Mouse (Mus musculus) adrenal gland, postnatal 10 days (tissue): ENCODE results near the gene Mpig6b. TPM values are rescaled to one million over a fixed set of nuclear protein-coding genes. Genes with fewer than 3 reads are reported as not detected.

ENCODE experiments used
- DNase-seq: peaks from one replicate; pipeline ENCODE4 v3.0.0; 2021; ENCODE audit warnings: mixed read lengths
- long read RNA-seq, 2 experiments: library from polyadenylated mRNA; stranded (forward); transcript quantifications; one replicate each; pipeline ENCODE4 v2.0.0; 2021
- total RNA-seq, 2 experiments: library from RNA; stranded (reverse); gene quantifications; 2 replicates each; pipeline ENCODE4 v1.2.3; 2021

Mpig6b gene
- under 1 TPM; 0.24 to 0.30 TPM for total RNA-seq
- long read RNA-seq, experiment 1, partial matches to known transcripts: 0 of 1 reads
- long read RNA-seq, experiment 1, other reads (novel, unspliced or antisense): 1 of 1 reads
- long read RNA-seq, experiment 2: 0 reads

DNA sequence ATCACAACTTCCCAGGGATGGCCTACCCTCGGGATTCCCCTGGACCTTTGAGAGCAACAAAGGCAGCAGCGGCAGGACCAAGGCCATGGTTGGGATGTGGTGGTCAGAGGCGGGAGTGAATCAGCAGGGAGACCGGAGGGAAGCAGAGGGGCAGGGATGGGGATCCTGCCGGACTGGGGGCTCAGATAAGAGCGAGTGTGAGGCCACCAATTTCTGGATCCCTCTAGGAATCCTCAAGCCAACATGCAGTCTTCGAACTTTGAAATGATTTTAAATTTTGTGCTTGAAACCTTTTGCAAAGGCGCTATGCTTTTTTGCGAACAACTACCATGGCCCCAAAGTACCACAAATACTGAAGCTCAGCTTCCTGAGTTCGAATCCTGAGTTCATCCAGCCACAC, at the start of gene Mpig6b:
Mpig6b (minus strand) TSS at position 101 of the 400 bp plus-strand sequence.
- no peak for DNase-seq

DNA sequence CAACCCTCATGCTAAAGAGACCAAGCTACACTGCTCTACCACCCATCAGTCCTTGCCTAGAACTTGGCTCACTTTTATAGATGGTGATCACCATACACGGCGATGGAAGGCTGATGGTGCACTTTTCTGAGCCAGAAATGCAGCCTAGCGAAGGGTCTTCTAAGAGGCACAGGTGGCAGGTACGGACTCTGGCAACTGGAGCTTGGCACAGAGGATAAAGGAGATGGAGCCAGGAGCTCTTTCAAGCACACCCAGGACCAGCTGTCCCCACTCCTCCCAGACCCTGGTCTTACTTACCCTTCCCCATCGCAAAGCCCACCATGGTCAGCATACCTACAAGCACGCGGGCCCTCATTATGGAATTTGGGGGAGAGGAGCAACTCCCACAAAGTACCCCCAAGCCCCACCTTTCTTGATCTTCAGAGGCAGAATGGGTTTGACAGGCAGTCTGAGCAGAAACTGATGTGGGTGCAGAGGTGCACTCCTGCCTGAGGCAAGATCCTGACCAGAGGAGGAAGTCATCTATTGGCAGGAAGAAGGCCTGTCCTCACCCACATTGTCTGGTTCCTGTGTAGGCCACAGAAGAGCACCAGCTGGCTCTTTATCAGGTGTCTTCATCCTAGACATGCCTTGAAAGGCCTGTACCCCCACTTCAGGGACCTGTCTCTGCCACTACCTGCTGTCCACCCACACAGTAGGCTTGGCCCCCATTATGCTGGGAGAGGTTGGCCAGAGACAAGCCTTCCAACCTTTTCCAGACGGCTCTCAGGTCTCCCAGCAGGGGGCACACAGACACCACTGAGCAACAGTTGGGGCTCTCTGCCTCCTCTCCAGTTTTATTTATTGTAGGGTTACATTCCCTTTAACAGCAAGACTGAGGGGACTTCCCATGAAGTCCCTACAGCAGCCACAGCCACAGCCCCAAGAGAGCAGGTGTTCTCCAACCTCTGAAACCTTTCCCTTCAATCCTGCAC, 49.3 kb upstream of the Mpig6b start, which contains the start of gene Ly6g5b:
Ly6g5b (minus strand) TSS at position 383 of the 974 bp plus-strand sequence.
- DNase-seq: no peak

DNA sequence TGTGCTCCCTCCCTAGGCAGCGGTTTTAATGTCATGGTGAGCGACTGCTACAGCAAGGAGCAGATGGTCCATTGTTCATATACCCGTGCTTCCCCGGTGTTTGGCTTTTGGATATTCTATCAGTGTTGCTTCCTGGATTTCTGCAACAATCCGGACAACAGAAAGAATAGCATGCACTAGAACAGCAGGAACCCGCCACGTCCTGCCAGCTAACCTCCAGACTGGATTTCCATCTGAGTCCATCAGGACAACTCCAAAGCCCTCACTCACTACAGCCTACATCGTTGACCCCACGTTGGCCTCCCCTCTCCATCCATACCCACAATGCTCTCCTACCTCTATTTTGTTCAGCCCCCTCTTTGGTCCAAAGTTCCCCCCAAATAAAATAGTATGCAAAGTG, 45.8 kb upstream of the Mpig6b start:
- DNase-seq: no peak

DNA sequence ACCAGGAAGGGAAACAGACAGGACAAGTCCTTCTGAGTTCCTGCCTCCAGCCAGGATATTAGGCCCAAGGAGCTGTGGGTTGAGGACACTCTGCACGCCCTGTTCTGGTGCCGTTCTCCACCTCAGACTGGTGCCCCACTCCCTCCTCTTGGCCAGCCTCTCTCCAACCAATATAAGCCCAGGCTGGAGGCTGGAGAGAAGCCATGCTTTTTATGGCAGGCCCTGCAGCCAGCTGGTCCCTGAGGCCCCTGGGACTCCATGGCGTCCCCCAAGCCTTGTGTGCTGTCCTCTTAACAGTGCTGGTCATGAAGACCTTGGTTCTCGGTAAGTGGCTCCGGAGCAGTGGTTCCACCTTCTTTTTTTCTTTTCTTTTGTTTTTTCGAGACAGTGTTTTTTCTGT, 42.1 kb upstream of the Mpig6b start, which contains the start of gene Ly6g5c:
Ly6g5c (plus strand) TSS at position 183 of the 400 bp plus-strand sequence.
- DNase-seq: no peak

DNA sequence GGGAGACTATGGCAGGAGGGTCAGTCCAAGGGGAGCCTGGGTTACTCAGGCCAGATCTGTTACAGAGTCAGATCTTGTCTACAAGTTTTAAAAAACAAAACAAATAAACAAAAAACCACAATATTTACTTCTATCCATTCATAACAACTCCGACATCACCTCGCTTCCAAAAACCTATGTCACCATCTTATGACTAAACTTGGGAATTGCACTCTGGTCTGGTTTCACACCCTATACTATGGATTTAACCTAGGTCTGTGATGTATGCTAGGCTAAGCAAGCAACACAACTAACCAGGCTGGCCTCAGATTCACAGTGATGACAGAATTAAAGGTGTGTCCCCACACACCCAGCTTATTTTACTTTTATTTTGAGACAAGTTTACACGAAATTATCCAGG, 40.5 kb upstream of the Mpig6b start:
- DNase-seq: no peak

DNA sequence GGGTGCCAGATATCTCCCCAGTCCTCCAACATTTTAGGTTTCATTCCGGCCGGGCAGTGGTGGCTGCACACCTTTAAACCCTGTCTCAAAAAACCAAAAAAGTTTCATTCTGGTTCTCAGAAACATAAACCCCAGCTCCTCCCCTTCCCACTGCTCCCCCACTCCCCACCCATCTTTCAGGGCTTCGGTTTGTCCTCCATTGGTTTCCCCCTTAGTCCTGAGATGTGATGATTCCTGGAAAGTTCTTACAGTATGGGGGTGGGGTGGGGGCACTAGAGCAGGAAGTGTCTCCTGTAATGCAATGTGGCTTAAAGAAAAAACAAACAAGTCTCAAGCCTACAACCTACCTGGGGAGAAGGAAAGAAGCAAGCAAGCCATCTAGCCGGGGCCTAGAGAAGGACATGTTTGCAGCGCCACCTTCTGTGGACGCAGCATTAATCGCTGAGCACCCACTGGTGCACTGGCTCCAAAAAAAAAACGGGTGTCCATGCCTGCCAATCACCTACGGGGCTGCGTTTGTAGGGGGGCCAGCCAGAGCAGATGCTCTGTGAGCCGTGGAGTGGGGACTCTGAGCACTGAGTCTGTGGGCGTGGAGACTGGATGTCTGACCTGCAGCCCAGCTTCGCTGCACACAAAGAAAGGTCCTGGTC, 39.9 kb upstream of the Mpig6b start:
- peak; percentile 51 for DNase-seq

DNA sequence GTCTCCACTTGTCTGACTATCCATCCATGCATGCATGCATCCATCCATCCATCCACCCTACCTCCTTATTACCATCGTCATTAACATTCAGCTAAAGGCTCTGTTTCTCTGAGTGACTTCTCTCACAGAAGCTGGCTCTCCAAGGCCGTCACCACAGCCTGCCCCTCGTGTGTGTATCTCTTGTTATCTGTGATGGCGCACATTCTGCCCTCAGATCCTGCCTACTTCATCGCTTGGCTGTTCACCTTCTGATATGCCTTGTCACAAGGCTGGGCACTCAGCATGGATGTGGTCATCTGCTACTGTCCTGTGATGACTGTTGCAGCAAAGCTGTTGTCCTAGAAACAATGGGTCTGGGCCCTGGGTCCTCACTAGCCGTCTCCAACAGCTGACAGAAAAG, 38.8 kb upstream of the Mpig6b start:
- no peak for DNase-seq

DNA sequence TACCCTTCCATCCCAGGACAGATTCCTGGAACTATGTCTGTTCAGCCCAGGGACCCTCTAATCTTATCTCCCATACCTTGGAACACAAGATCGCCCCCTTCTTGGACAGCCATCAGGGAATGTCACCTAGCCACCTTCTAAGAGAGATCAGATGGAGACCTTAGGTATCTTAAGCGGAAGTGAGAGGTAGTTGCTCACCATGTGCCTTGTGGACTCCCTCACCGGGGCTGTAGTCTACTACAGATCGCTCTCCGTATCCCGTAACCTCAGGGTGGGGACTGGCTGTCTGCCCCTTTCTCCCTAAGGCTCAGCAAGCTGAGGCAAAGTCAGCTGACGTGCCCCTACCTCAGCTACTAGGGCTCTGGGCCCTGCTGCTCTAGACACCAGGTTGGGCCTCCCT, 38.1 kb upstream of the Mpig6b start:
- no peak for DNase-seq

DNA sequence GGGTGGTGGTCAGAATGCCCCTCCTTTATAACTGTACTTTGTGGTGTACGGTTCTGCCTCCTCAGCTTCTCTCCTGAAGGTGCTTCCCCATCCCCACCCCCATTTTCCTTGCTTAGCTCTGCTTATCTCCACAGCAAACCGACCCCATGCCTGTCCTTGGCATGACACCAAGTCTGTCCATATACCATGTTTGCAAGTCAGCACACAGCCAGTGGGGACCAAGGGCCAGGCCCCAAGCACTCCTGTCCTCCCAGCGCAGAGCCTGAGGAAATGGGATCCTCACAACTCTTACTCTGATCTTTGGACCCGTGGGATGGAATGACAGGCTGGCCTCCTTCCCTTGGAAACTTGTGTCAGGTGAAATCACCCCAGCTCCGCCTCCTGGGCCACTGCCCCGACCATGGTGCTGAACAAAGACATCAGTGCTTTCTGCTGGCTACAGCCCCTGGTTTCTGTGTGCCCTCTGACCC, 37.3 kb upstream of the Mpig6b start:
- no peak for DNase-seq

DNA sequence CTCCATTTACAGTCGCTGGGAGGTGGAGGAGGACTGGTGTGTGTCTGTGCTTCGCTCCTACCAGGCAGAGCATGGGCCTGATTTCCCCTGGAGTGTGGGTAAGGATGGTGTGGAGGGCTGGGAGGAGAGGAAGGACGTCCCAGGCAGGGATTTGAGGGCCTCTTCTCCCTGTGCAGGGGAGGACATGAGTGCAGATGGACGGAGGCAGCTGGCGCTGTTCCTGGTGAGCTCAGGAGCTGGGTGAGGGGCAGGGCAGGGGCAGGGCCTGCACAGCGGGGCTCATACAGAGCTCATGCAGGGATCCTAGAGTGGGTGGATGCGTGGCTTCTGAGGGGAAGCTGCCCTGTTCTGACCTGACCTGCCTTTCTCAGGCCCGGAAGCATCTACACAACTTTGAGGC, 36.3 kb upstream of the Mpig6b start:
- no peak for DNase-seq

DNA sequence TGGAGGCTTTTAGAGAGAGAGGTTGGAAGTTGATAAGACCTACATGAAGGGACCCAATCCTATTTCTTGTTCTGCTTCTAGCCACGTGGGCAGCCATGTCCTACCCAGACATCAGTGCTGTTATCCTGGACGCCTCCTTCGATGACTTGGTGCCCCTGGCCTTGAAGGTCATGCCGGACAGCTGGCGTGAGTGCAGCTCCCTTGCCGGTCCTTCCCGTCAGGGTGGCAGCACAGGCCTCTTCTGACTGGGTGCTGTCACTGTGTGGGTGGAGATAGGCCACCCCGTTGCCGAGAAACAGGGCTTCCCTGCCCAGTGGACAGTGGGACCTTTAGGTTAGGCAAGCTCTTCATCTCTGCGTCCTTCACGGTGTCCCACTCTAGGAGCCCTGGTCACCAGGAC, 35.2 kb upstream of the Mpig6b start:
- peak; percentile 36 for DNase-seq

DNA sequence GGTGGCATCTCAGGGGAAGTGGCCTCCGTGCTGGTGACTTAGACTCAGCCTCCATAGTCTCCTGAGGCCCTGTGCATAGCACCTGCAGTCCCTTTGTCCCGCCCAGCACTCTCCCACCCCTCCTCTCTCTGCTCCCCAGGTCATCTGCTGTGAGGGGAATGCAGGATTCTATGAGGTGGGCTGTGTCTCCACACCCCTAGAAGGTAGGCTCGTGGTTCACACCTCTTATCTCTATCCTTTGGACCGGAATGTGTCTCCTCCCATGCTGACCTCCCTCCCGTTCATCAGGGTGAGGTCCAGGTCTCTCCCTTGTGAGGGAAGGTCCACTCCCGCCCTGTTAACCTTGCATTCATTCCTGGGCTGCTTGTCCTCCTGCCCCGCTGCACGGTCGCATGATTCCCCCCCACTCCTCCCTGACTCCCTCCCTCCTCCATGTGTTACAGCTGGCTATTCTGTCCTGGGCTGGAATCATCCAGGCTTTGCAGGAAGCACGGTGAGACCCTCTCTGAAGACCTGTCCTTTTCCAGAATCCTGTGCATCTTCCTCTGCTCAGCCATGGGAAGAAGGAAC, 34.3 kb upstream of the Mpig6b start:
- no peak for DNase-seq

DNA sequence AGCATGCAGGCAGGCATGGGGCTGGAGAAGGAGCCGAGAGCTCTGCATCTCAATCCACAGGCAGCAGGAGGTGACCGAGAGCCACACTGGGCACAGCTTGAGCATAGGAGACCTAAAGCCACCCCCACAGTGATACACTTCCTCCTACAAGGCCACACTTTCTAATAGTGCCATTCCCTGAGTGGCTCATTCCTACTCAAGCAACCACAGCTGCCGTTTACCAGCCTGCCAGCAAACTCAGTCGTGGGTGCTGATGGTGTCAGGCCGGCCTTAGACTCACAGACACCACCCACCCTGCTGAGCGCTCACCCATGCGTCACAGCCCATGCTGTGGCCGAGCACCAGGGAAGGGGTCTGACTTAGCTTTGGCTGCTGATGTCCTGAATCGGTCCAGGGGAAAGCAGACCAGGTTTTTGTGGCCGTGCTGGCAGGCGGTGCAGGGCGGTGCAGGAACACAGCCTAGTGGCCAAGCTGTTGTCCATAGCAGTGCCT, 31.2 kb upstream of the Mpig6b start:
- DNase-seq: peak; percentile 34

DNA sequence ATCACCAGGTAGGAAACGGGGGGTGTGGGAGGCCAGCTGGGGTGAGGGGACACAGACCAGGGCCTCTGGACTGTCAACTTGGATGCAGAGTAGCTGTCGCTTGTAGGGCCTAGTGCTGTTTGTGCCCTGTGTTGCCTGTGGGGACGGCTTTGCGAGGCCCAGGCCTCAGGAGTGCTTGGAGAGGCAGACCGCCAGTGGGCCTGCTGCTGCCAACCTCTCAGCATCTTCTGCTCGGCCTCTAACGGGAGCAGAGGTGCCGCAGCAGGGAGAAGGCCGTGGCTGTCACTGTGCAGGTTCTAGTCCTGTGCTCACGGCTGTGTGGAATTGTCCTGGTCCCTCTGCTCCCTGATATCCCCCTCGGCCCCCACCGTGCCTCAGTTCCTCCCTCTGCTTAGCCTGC, 30.6 kb upstream of the Mpig6b start:
- no peak for DNase-seq

DNA sequence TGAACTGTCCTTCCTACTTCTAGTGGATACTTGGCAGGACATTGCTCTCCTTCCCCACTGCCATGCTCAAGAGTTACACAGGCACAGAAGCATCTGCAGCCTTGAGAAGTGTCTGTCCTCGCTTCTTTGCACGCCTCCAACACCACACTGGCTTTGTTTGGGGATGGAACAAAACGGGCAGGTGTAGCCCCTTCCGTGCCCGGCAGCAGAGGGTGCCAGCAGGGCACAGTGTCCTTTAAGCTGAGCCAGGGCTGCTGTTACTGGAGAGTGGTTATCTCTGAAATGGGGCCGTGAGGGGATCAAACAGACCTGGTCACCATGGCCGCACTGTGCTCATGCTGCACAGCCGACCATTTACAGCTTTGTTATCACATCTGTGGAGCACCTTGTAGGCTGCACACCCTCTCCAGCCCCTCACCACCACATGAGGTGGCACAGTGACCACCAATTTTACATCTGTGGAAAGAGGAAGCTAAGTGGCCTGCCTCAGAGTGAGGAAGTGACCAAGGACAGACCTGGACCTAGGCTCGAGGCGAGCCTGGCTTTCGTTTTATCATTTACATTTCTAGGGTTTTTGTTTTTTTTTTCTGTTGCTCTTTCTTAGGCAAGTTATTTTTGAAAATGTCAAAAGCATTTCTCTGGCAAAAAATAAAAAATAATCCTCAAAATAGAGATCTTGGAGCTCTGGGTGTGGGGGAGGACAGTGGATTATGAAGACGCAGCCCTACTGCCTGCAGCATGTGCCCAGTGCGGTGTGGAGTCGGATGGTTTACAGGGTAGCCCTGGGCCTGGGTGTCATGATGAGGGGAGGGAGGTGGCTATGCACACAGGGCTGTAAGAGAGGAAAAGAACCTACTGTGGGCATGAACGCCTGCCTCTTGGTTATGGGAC, 28.7 kb upstream of the Mpig6b start:
- no peak for DNase-seq

DNA sequence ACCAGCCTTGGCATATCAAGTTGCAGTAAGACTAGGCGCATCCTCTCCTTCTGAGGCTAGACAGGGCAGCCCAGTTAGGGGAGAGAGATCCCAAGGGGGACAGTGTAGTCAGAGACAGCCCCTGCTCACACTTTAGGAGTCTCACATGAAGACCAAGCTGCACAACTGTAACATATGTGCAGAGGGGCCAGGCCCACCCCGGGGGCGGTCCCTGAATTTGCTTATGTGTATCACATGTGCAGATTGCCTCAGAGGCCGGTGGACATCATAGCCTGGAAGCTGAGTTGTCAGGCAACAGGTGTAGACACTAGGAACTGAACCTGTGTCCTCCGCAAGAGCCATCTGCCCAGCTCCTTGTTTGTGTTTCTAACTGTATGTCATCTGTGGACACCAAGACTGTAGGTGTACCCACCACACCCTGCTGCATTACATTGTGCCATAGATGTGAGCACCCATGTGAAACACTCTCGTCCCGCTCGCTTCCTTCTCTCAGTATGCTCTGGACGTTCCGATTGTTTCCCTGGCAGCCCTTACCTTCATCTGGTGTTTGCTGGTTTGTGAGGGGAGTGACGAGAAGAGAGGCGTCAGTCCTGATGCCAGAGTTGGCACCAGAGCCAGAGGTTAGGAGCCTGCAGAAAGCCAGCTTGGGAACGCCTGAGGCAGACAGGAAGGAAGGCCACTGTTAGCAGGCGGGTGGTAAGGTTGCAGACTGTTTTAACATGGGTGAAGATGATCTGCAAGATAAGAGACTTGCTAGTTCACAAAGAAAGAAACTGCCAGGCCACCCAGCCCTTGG, 26.6 kb upstream of the Mpig6b start:
- DNase-seq: no peak

DNA sequence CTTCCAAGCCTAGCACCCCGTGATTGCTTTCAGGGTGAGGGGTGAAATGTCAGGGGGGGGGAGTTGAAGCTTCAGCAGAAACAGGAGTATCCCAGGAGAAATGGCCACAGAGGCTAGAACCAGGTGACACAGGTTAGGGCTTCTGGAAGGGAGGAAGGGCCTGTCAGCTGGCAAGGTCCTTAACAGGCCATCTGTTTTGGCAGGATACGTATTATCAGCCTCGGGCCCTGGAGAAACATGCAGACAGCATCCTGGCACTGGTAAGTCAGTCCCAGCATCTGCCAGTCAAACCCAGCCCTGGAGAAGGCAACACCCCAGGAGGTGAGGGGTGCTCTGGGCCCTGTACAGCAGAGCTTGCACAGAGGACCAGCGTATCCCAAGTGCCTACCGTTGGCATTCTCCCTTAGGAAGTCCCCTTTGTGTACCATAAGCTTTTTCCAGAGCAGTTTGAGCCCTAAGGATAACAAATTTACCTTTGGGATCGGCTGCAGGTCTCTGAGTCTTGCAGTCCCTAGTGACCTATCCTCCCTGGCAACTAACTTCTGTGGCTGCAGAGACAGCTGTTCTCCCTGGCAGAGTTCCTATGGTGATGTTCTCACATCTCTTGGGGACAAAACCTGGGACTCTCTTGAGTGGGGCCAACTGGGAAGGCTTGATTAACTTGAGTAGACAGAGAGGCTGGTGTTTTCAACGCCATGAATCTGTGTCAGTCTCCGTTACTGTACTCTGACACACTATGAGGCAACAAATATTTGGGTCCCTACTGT, 24.4 kb upstream of the Mpig6b start:
- peak; percentile 43 for DNase-seq

DNA sequence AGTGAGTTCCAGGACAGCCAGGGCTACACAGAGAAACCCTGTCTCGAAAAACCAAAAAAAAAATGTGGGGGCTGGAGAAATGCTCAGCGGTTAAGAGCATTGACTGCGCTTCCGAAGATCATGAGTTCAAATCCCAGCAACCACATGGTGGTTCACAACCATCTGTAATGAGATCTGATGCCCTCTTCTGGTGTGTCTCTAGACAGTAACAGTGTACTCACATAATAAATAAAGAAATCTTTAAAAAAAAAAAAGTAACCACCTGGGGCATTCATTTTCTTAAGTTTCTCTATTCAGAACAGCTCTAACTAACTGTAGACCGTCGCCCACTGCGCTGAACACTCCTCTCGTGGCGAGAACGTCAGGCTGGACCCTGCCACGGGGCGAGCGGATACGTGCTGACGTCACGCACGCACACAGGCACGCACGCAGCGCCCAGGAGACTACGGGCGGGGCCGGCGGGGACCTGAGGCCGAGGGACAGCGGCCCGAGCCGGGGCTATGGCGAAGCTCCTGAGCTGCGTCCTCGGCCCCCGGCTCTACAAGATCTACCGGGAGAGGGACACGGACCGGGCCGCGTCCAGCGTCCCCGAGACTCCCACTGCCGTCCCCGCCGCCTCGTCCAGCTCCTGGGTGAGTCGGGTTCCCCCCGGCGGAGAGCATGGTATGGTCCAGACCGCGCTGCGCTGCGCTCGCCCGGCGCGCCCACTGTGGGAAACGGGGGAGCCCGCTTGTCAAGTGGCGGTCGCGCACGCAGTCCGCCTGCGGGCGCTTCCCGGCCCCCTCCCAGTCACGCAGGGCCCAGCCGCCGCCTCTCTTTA, 23.1 kb upstream of the Mpig6b start, which contains the start of gene Abhd16a:
Abhd16a (plus strand) TSS at position 439 of the 820 bp plus-strand sequence.
- DNase-seq: peak; percentile 95

DNA sequence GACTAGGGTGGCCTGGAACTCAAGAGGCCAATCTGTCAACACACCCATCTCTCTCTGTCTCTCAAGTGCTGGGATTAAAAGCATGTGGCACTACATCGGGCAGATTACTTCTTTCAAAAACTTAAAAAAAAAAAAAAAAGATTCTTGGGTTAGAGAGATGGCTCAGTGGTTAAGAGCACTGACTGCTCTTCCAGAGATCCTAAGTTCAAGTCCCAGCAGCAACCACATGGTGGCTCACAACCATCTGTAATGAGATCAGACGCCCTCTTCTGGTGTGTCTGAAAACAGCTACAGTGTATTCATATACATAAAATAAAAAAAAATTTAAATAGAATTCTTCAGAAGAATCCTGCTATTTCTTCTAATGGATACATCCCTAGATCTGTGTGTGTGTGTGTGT, 22.2 kb upstream of the Mpig6b start:
- DNase-seq: no peak
